Mouse (Mus musculus): ENCODE data around the gene Tcte2. TPM values are rescaled to one million over a fixed set of nuclear protein-coding genes. Genes with fewer than 3 reads are reported as not detected.

Tcte2 gene
- polyA plus RNA-seq, 1 experiment, result 16.9 TPM

GRCm38 (mm10) chr17:13714128-13714527 lies 47.5 kb downstream of the Tcte2 start:
- Histone ChIP-seq H3K27ac (ENCODE audit: insufficient read depth, low read length) (no peak overlapping the region), H3K4me3 (ENCODE audit: insufficient read depth, low read length) (no peak overlapping the region), H3K4me1 (ENCODE audit: control insufficient read depth, insufficient read depth, low read length) (no peaks in the 10 kb centered on the region)
- no peak for TF ChIP-seq POLR2A (IDR thresholded peaks at IDR 0.05; ENCODE audit: extremely low read depth, insufficient read depth, low read length)
- TF ChIP-seq CTCF (IDR thresholded peaks at IDR 0.05; ENCODE audit: extremely low read depth, insufficient read depth, low read length), result no peak

- no peak overlapping the region for H3K4me3 ChIP-seq (ENCODE audit: insufficient read depth, low read length)
- no peak for TF ChIP-seq POLR2A (IDR thresholded peaks at IDR 0.05; ENCODE audit: extremely low read depth, insufficient read depth, low read length)
- TF ChIP-seq CTCF (IDR thresholded peaks at IDR 0.05; ENCODE audit: extremely low read depth, insufficient read depth, low read length), result no peak
- H3K27ac ChIP-seq (ENCODE audit: insufficient read depth, low read length), result no peak overlapping the region
These were observed 49.1 kb downstream of the Tcte2 start for GRCm38 (mm10) chr17:13712518-13712917.

DNA sequence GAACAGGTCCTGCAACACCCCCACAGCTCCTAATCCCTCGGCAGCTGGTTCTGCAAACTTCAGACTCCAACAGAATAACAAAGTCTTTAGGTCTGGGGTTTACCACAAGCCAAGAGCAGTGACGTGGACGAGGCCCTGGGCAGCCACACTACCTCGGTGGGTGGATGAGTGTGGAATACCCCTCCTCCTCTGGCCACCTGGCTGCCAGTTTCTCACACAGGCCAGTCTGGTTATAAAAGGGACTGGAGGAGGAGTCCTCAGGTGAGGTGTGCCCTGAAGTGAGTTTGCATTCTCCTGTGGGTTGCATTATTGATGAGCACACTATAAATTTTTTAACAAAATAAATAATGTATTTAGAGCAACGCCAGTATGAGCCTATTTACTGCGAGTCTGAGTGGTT lies 49.5 kb downstream of the Tcte2 start:
- Histone ChIP-seq H3K4me1 (ENCODE audit: control insufficient read depth, insufficient read depth, low read length) (no peaks in the 10 kb centered on the region), H3K27ac (ENCODE audit: insufficient read depth, low read length) (no peak overlapping the region), H3K4me3 (ENCODE audit: insufficient read depth, low read length) (no peak overlapping the region)
- no peak for TF ChIP-seq CTCF (IDR thresholded peaks at IDR 0.05; ENCODE audit: extremely low read depth, insufficient read depth, low read length)
- TF ChIP-seq POLR2A (IDR thresholded peaks at IDR 0.05; ENCODE audit: extremely low read depth, insufficient read depth, low read length), result no peak

More at GRCm38 (mm10) chr17:13712518-13712917, 49.1 kb downstream of the Tcte2 start:
- H3K4me1 ChIP-seq (ENCODE audit: control insufficient read depth, insufficient read depth, low read length), result no peaks in the 10 kb centered on the region

- no peak for TF ChIP-seq POLR2A (IDR thresholded peaks at IDR 0.05; ENCODE audit: extremely low read depth, insufficient read depth, low read length)
- TF ChIP-seq CTCF (IDR thresholded peaks at IDR 0.05; ENCODE audit: extremely low read depth, insufficient read depth, low read length), result no peak
- H3K4me3 ChIP-seq (ENCODE audit: insufficient read depth, low read length), result no peak overlapping the region
These were observed 50.5 kb downstream of the Tcte2 start for GRCm38 (mm10) chr17:13711173-13711572.

GRCm38 (mm10) chr17:13705481-13705921 lies 56.1 kb downstream of the Tcte2 start:
- Histone ChIP-seq H3K4me3 (ENCODE audit: insufficient read depth, low read length) (no peak overlapping the region), H3K27ac (ENCODE audit: insufficient read depth, low read length) (no peak overlapping the region)
- TF ChIP-seq POLR2A (IDR thresholded peaks at IDR 0.05; ENCODE audit: extremely low read depth, insufficient read depth, low read length) (no peak), CTCF (IDR thresholded peaks at IDR 0.05; ENCODE audit: extremely low read depth, insufficient read depth, low read length) (no peak)

More at GRCm38 (mm10) chr17:13711173-13711572, 50.5 kb downstream of the Tcte2 start:
- Histone ChIP-seq H3K27ac (ENCODE audit: insufficient read depth, low read length) (no peak overlapping the region), H3K4me1 (ENCODE audit: control insufficient read depth, insufficient read depth, low read length) (no peaks in the 10 kb centered on the region)

DNA sequence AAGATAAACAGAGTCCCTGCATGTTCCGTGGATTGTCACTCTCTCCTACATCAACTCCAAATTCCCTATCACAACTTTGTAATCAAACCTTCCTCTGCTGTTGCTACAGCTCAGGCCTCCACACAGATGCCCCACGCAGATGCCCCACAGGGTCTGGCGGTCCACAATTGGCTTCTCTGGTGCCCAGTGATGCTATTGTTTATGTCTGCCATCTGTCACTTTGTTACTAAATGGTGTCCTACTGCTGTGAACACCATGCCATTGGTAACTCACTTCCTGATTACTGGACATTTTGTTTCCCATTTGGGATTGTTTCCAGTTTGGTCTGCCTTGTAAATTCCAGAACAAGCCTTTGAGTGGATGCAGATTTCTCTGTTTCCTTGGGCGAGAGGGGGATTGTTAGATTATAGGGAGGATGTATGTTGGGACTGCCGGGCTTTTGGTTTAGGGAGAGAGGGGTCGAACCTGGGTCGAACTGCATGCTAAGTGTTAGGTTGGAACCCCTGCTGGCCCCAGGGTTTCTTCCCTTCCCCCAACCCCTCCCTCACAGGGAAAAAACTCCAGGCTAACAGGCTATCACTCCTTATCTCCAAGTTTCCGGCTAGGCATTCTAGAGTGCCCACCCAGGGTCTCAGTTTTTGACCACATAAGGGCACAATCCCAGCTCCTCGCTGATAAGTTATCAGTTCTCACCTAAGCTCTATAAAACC lies 57.9 kb downstream of the Tcte2 start:
- no peaks in the 10 kb centered on the region for H3K4me1 ChIP-seq (ENCODE audit: control insufficient read depth, insufficient read depth, low read length)
- H3K4me3 ChIP-seq (ENCODE audit: insufficient read depth, low read length), result no peak overlapping the region
- TF ChIP-seq CTCF (IDR thresholded peaks at IDR 0.05; ENCODE audit: extremely low read depth, insufficient read depth, low read length) (no peak), POLR2A (IDR thresholded peaks at IDR 0.05; ENCODE audit: extremely low read depth, insufficient read depth, low read length) (no peak)
- H3K27ac ChIP-seq (ENCODE audit: insufficient read depth, low read length), result no peak overlapping the region

More at GRCm38 (mm10) chr17:13705481-13705921, 56.1 kb downstream of the Tcte2 start:
- no peaks in the 10 kb centered on the region for H3K4me1 ChIP-seq (ENCODE audit: control insufficient read depth, insufficient read depth, low read length)

DNA sequence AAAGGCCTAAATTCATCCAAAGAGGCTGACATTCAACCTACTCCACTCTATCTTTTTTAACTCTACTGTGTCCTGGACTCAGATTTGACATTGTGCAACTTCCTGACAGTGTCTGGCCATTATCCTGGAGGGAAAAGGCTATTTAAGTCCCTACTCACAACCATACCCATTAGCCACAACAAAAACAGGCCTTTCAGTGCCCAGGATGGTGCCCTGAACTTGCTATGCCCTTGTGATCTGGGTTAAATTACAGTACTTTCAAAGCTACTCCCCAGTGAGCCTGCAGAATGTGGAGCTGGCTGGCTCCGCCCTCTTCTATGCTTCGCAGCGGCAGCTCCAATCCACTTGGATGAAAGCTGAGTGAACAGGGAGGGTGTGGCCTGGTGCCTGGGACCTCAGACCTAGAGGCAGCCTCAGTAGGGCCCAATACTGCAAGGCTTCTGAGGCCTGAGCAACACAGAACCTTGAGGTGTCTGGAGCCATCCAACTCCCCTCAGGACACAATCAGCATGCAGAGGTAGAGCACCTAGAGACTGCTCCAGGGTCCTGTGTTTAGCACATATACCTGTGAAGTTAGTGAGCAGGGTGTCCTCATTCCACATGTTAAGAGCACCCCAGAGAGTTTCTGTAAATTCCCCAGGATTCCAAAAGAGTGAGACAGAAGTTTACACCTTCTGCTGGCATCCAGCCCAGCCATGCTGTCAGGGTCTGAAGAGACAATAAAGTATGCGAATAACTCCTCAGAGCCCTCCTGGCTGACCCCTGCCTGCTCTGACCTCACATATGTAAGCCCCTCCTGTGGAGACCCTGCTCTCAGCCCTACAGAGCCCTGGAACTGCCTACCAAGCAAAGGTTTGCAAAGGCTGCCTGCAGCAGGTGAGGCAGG lies 61.3 kb downstream of the Tcte2 start:
- Histone ChIP-seq H3K4me3 (ENCODE audit: insufficient read depth, low read length) (no peak overlapping the region), H3K4me1 (ENCODE audit: control insufficient read depth, insufficient read depth, low read length) (no peaks in the 10 kb centered on the region; the same call in 1 of the 2 replicates), H3K27ac (ENCODE audit: insufficient read depth, low read length) (peak overlapping the region; percentile 64)
- TF ChIP-seq CTCF (IDR thresholded peaks at IDR 0.05; ENCODE audit: extremely low read depth, insufficient read depth, low read length) (no peak), POLR2A (IDR thresholded peaks at IDR 0.05; ENCODE audit: extremely low read depth, insufficient read depth, low read length) (no peak)

DNA sequence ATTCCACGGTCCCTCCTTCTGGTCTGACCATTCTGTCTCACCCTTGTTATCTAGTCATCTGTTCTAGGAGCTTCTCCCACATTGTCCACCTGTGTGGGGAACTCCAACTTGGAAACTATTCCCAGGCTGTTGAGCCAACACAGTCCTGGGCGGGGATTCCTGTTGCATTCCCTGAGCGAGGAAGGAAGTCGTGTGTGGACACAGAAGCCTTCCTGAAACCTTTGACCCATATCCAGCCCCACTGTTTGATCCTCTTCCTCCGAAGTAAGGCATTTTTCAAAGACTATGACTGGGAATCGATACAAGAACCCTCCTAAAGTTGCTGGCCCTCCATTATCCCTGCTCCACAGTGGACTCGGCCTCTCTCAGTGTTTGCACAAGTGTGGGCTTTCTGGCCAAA lies 61.9 kb downstream of the Tcte2 start:
- TF ChIP-seq CTCF (IDR thresholded peaks at IDR 0.05; ENCODE audit: extremely low read depth, insufficient read depth, low read length) (no peak), POLR2A (IDR thresholded peaks at IDR 0.05; ENCODE audit: extremely low read depth, insufficient read depth, low read length) (no peak)
- Histone ChIP-seq H3K4me1 (ENCODE audit: control insufficient read depth, insufficient read depth, low read length) (no peaks in the 10 kb centered on the region; the same call in 1 of the 2 replicates), H3K4me3 (ENCODE audit: insufficient read depth, low read length) (no peak overlapping the region), H3K27ac (ENCODE audit: insufficient read depth, low read length) (peak overlapping the region; percentile 64)

GRCm38 (mm10) chr17:13698194-13698593 lies 63.4 kb downstream of the Tcte2 start:
- H3K4me3 ChIP-seq (ENCODE audit: insufficient read depth, low read length), result no peak overlapping the region
- TF ChIP-seq POLR2A (IDR thresholded peaks at IDR 0.05; ENCODE audit: extremely low read depth, insufficient read depth, low read length), result no peak
- TF ChIP-seq CTCF (IDR thresholded peaks at IDR 0.05; ENCODE audit: extremely low read depth, insufficient read depth, low read length), result no peak
- H3K4me1 ChIP-seq (ENCODE audit: control insufficient read depth, insufficient read depth, low read length), result no peaks in the 10 kb centered on the region; the same call in 1 of the 2 replicates
- no peak overlapping the region for H3K27ac ChIP-seq (ENCODE audit: insufficient read depth, low read length)
